Mouse (Mus musculus) lung, adult 10 weeks (tissue): Measurements from ENCODE around the gene Gm3676. TPM values are rescaled to one million over a fixed set of nuclear protein-coding genes. Genes with fewer than 3 reads are reported as not detected.

Experiments used
- polyA plus RNA-seq: library from polyadenylated mRNA; stranded (reverse); fragments of 350-450 nt; fragmentation: Illumina TruSeq; extraction: RNeasy Lipid Tissue Mini Kit (QIAGEN cat#74804); gene quantifications from one replicate; pipeline ENCODE4 v1.2.3, GENCODE M21; 2014; ENCODE audit warnings: low read depth, low replicate concordance; ENCODE audit not compliant: insufficient read depth

The Gm3676 gene
- polyA plus RNA-seq, result not detected

DNA sequence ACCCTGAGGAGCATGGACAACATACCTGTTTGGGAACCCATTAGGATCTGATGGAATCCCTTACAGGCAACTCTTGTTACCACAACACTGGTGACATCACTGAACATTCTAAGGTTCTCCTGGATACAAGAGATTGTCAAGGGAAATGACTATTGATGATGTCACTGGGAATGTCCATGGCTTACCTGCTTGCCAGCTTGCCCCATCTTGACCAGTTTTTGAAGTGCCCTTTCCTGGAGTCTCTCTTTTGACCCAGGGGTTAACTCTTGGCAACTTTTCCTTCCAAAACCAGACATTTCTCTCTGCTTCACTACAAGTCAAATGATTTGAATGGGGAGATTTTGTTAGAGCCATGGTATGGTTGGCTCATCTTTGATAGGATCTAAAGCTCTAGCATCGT lies at the start of gene Gm3676:
Gene Gm3676, minus strand, starts transcription at position 101 of the 400 bp plus-strand sequence.

DNA sequence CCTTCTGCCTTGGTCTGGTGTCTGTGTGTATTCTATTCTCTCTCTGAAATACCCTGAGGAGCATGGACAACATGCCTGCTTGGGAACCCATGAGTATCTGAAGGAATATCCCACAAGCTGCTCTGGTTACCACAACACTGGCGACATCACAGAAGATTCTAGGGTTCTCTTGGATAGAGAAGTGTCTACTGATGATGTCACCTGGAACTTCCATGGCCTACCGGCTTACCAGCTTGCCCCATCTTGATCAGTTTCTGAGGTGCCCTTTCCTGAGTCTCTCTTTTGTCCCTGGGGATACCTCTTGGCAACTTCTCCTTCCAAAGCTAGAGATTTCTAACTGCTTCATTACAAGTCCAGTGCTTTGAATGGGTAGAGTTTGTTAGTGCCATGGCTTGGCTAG lies 21.8 kb downstream of the Gm3676 start, which contains the start of gene Gm3072:
Gene Gm3072, minus strand, starts transcription at position 101 of the 400 bp plus-strand sequence.

Other genes starting within 250 kb of the Gm3676 start
- gene Gm6482, start 238.2 kb downstream of the Gm3676 start, polyA plus RNA-seq, result not detected
- gene Gm7954, start 193.0 kb downstream of the Gm3676 start, polyA plus RNA-seq, result not detected
- gene Gm3486, start 157.0 kb downstream of the Gm3676 start, polyA plus RNA-seq, result not detected
- not detected for gene Gm7970, start 90.9 kb downstream of the Gm3676 start, polyA plus RNA-seq
- not detected for gene 1700049E17Rik2, start 73.3 kb downstream of the Gm3676 start, polyA plus RNA-seq
- not detected for gene Gm3072, start 21.9 kb downstream of the Gm3676 start, polyA plus RNA-seq
- not detected for gene Gm8068, start 55.4 kb upstream of the Gm3676 start, polyA plus RNA-seq
- gene Gm7929, start 104.1 kb upstream of the Gm3676 start, polyA plus RNA-seq, result not detected
- not detected for gene Gm47189, start 126.0 kb upstream of the Gm3676 start, polyA plus RNA-seq